Mouse (Mus musculus): Measurements from ENCODE around the gene BC055324.

DNA sequence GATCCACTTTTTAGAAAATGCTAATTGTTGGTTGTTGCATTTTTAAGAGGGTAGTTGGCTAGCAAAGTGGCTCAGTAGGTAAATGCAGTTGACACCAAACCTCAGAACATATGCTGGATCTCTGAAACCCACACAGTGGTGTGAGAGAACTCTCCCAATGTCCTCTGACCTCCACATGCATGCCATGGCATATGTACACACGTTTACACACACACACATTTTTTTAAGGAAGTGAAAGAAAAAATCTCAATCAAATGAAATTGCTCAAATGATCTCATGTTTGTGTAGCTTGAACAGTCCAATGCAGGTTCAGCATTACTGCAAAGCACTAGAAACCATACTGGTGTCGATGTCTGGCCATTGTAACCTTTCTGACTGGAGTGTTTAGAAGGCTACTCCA is 95.0 kb downstream of the BC055324 start:
- no peak for TF ChIP-seq CTCF (IDR thresholded peaks at IDR 0.05; ENCODE audit: low read depth)
- TF ChIP-seq EP300 (optimal IDR thresholded peaks at IDR 0.05): no peak
